ENCODE assay signal across 24 mouse cellular contexts in the genomic region with DNA sequence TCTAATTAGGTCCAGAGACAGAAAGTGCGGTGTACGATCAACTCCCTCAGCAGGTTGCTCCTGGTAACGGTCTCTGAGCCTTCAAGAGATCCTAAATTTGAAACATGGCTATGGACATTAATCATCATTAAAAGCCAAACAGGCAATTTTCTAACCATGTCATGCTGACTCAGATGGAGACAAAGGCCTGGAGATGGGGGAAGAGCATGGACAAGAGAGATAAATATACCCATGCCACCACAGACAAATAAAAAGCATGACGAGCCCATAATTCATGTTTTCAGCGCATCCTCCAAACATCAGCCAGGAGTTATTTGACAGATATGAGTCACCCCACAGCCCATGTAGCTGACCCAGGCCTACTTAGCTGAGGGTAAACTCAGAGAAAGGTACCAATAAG.
DNase-seq lines count a peak whose midpoint lies in the region; ATAC-seq and TF ChIP-seq lines count a peak whose summit lies in the region.
"Had no signal": no experiment of that assay in that cellular context is flagged by ENCODE, and none has a peak within 500 bp of the region (broad histone marks: within the 10 kb centered on the region; RNA-seq: fewer than 3 reads in every experiment).

No protein-coding gene starts in this region.

- no peaks in the 10 kb centered on the region for H3K36me3 ChIP-seq in forebrain, embryonic 13.5 days (ENCODE audit: poor library complexity, severe bottlenecking)
- H3K36me3 ChIP-seq in forebrain, embryonic 14.5 days (ENCODE audit: control insufficient read depth, insufficient read depth, low read length) = no peaks in the 10 kb centered on the region
- H3K36me3 ChIP-seq in hindbrain, embryonic 13.5 days = no peaks in the 10 kb centered on the region
- H3K36me3 ChIP-seq in hindbrain, embryonic 16.5 days (ENCODE audit: control insufficient read depth, insufficient read depth, low read length) = no peaks in the 10 kb centered on the region
- peaks cover 43% of the 10 kb centered on the region for H3K36me3 ChIP-seq in midbrain, embryonic 10.5 days
- H3K36me3 ChIP-seq in midbrain, postnatal 0 days (ENCODE audit: insufficient read depth, low read length) = no peaks in the 10 kb centered on the region
- H3K36me3 ChIP-seq: embryonic facial prominence, embryonic 13.5 days; forebrain, embryonic 12.5 days; limb, embryonic 15.5 days had no signal

- H3K9me3 ChIP-seq in forebrain, embryonic 13.5 days (replicated peaks) = no peaks in the 10 kb centered on the region
- H3K9me3 ChIP-seq in forebrain, embryonic 14.5 days (replicated peaks; ENCODE audit: control insufficient read depth, low read length) = no peaks in the 10 kb centered on the region
- H3K9me3 ChIP-seq in hindbrain, embryonic 13.5 days = no peaks in the 10 kb centered on the region
- H3K9me3 ChIP-seq in hindbrain, embryonic 16.5 days (ENCODE audit: control insufficient read depth, low read length) = no peaks in the 10 kb centered on the region
- no peaks in the 10 kb centered on the region for H3K9me3 ChIP-seq in midbrain, embryonic 10.5 days (replicated peaks)
- no peaks in the 10 kb centered on the region for H3K9me3 ChIP-seq in midbrain, postnatal 0 days (ENCODE audit: low read length)
- H3K9me3 ChIP-seq: embryonic facial prominence, embryonic 13.5 days; forebrain, embryonic 12.5 days; limb, embryonic 15.5 days had no signal

- WGBS in forebrain, embryonic 13.5 days = 84% methylated on average over 5 of the region's 5 CpGs
- 88% methylated on average over 5 of the region's 5 CpGs for WGBS in forebrain, embryonic 14.5 days
- WGBS in hindbrain, embryonic 13.5 days = 59% methylated on average over 5 of the region's 5 CpGs
- WGBS in hindbrain, embryonic 16.5 days = 60% methylated on average over 5 of the region's 5 CpGs
- 95% methylated on average over 5 of the region's 5 CpGs for WGBS in midbrain, embryonic 10.5 days
- WGBS in midbrain, postnatal 0 days = 83% methylated on average over 5 of the region's 5 CpGs

- no peak overlapping the region for H3K4me2 ChIP-seq in forebrain, embryonic 13.5 days
- H3K4me2 ChIP-seq in forebrain, embryonic 14.5 days (ENCODE audit: low read length) = no peak overlapping the region
- no peak overlapping the region for H3K4me2 ChIP-seq in hindbrain, embryonic 13.5 days
- no peak overlapping the region for H3K4me2 ChIP-seq in hindbrain, embryonic 16.5 days (ENCODE audit: low read length)
- H3K4me2 ChIP-seq in midbrain, postnatal 0 days (ENCODE audit: low read depth, low read length, poor library complexity, severe bottlenecking) = no peak overlapping the region
- H3K4me2 ChIP-seq: embryonic facial prominence, embryonic 13.5 days; forebrain, embryonic 12.5 days; lung, embryonic 14.5 days had no signal

- H3K4me1 ChIP-seq in forebrain, embryonic 13.5 days = peaks cover 80% of the 10 kb centered on the region
- peaks cover 67% of the 10 kb centered on the region for H3K4me1 ChIP-seq in forebrain, embryonic 14.5 days (ENCODE audit: control insufficient read depth, insufficient read depth, low read length)
- peaks cover 99% of the 10 kb centered on the region for H3K4me1 ChIP-seq in hindbrain, embryonic 13.5 days (replicated peaks)
- peaks cover 57% of the 10 kb centered on the region for H3K4me1 ChIP-seq in hindbrain, embryonic 16.5 days (ENCODE audit: control insufficient read depth, insufficient read depth, low read depth, low read length)
- H3K4me1 ChIP-seq in midbrain, embryonic 10.5 days = peaks cover 89% of the 10 kb centered on the region
- peaks cover 15% of the 10 kb centered on the region for H3K4me1 ChIP-seq in midbrain, postnatal 0 days (ENCODE audit: insufficient read depth, low read length)

- H3K9ac ChIP-seq in forebrain, embryonic 13.5 days = no peak overlapping the region
- no peak overlapping the region for H3K9ac ChIP-seq in forebrain, embryonic 14.5 days (ENCODE audit: low read length)
- H3K9ac ChIP-seq in hindbrain, embryonic 13.5 days = no peak overlapping the region
- no peak overlapping the region for H3K9ac ChIP-seq in hindbrain, embryonic 16.5 days (ENCODE audit: low read depth, low read length)
- H3K9ac ChIP-seq in midbrain, postnatal 0 days (replicated peaks; ENCODE audit: low read length, poor library complexity, severe bottlenecking) = no peak overlapping the region
- H3K9ac ChIP-seq: embryonic facial prominence, embryonic 13.5 days; forebrain, embryonic 12.5 days; limb, embryonic 15.5 days; liver, embryonic 14.5 days; lung, embryonic 14.5 days had no signal

- no peak overlapping the region for H3K4me3 ChIP-seq in forebrain, embryonic 13.5 days
- no peak overlapping the region for H3K4me3 ChIP-seq in forebrain, embryonic 14.5 days (ENCODE audit: low read depth, low read length)
- no peak overlapping the region for H3K4me3 ChIP-seq in hindbrain, embryonic 13.5 days
- H3K4me3 ChIP-seq in hindbrain, embryonic 16.5 days (ENCODE audit: low read length) = no peak overlapping the region
- no peak overlapping the region for H3K4me3 ChIP-seq in midbrain, embryonic 10.5 days
- no peak overlapping the region for H3K4me3 ChIP-seq in midbrain, postnatal 0 days (ENCODE audit: low read depth, low read length)
- H3K4me3 ChIP-seq: embryonic facial prominence, embryonic 13.5 days; erythroblast, embryonic 14.5 days; forebrain, embryonic 12.5 days; limb, embryonic 15.5 days had no signal

- DNase-seq in forebrain, embryonic 14.5 days (ENCODE audit: low spot score) = no peak
- DNase-seq in midbrain, embryonic 10.5 days (ENCODE audit: low spot score) = no peak
- DNase-seq in midbrain, postnatal 0 days (ENCODE audit: low spot score) = no peak
- no peak for DNase-seq in cerebellum, postnatal 36 days
- DNase-seq: cerebellum, adult 18-20 months; cerebellum, postnatal 25 days; embryo, embryonic 11 days; gastrocnemius, postnatal 14 days; kidney, adult 11 months; left cerebral cortex, postnatal 4 days; lung, embryonic 14.5 days; thymus, adult 18-20 months; thymus, postnatal 36 days had no signal

- H3K27me3 ChIP-seq in forebrain, embryonic 13.5 days = no peaks in the 10 kb centered on the region
- H3K27me3 ChIP-seq in forebrain, embryonic 14.5 days (replicated peaks; ENCODE audit: control insufficient read depth, insufficient read depth, low read length) = no peaks in the 10 kb centered on the region
- no peaks in the 10 kb centered on the region for H3K27me3 ChIP-seq in hindbrain, embryonic 13.5 days
- H3K27me3 ChIP-seq in hindbrain, embryonic 16.5 days (replicated peaks; ENCODE audit: control insufficient read depth, insufficient read depth, low read length) = no peaks in the 10 kb centered on the region
- H3K27me3 ChIP-seq in midbrain, embryonic 10.5 days (ENCODE audit: low read depth, poor library complexity, severe bottlenecking) = no peaks in the 10 kb centered on the region
- H3K27me3 ChIP-seq in midbrain, postnatal 0 days (ENCODE audit: insufficient read depth, low read length) = no peaks in the 10 kb centered on the region
- H3K27me3 ChIP-seq: embryonic facial prominence, embryonic 13.5 days; forebrain, embryonic 12.5 days; Patski had no signal

- no peak for TF ChIP-seq CTCF in midbrain, postnatal 0 days (IDR thresholded peaks at IDR 0.05)

- H3K27ac ChIP-seq in forebrain, embryonic 13.5 days = peak overlapping the region; percentile 68; the same call in 1 of the 2 replicates
- no peak overlapping the region for H3K27ac ChIP-seq in forebrain, embryonic 14.5 days (ENCODE audit: low read depth, low read length)
- peak overlapping the region; percentile 70 for H3K27ac ChIP-seq in hindbrain, embryonic 13.5 days
- H3K27ac ChIP-seq in hindbrain, embryonic 16.5 days (ENCODE audit: low read depth, low read length) = no peak overlapping the region
- H3K27ac ChIP-seq in midbrain, embryonic 10.5 days (replicated peaks) = peak overlapping the region; percentile 23; the same call in 1 of the 2 replicates
- no peak overlapping the region for H3K27ac ChIP-seq in midbrain, postnatal 0 days (ENCODE audit: low read depth, low read length)
- H3K27ac ChIP-seq: embryonic facial prominence, embryonic 13.5 days; forebrain, embryonic 12.5 days; kidney, postnatal 0 days; limb, embryonic 15.5 days; liver, embryonic 14.5 days had no signal

- ATAC-seq in forebrain, embryonic 13.5 days = no peak
- no peak for ATAC-seq in forebrain, embryonic 14.5 days
- ATAC-seq in hindbrain, embryonic 13.5 days (ENCODE audit: low FRiP score) = no peak
- ATAC-seq in hindbrain, embryonic 16.5 days = no peak
- ATAC-seq in midbrain, postnatal 0 days (ENCODE audit: low FRiP score) = no peak
- ATAC-seq in megakaryocyte-erythroid progenitor cell, adult 5-6 weeks (replicated peaks; ENCODE audit: low FRiP score, low TSS enrichment, poor library complexity, severe bottlenecking) = 0 out of 2 replicates have a peak, but pooled peaks have one; percentile 26
- ATAC-seq: Patski had no signal

Comparison
In these comparisons a context has a peak if more than half of its experiments do, and no peak if none do; other contexts are left out.
1. H3K27ac ChIP-seq: peak in forebrain, embryonic 13.5 days (single experiment), hindbrain, embryonic 13.5 days (single experiment) and midbrain, embryonic 10.5 days (single experiment); none in forebrain, embryonic 14.5 days (single experiment), hindbrain, embryonic 16.5 days (single experiment) and midbrain, postnatal 0 days (single experiment).